Mouse (Mus musculus): ENCODE measurements around the gene Cyp2t4. TPM values are rescaled to one million over a fixed set of nuclear protein-coding genes. Genes with fewer than 3 reads are reported as not detected.

Gene Cyp2t4
- not detected for total RNA-seq (2021)

DNA sequence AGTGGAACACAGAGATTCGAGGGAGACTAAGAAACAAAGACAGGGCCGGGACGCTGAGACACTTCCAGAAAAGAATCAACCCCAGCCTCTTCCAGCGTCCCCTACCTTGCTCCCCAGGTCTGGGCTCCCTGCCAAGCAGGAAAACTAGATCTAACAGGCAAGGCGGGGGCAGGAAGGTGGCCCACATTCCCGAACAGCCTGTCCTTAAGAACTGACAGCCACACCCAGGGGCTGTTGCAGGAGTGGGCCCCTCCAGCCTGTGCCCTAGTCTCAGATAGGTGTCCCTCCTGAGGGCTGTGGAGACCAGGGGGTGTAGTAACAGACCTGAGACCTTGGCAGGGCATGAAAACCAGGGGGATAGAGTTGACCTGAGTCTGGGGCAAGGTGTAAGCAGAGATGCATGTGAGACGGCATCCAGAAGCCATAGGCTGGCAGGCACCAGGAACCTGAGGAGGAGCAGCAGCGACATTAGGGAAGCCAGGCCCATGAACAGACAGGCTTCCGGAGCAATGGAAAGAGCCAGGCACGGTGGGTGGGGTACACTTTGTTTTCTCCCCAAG is at the start of gene Cyp2t4:
Gene Cyp2t4 (plus strand): TSS at position 510 of the 560 bp plus-strand sequence.
- intact Hi-C loops (cut with DNase I), result no loop called here
- peak in 1 of 2 experiments; percentile 30 for DNase-seq

DNA sequence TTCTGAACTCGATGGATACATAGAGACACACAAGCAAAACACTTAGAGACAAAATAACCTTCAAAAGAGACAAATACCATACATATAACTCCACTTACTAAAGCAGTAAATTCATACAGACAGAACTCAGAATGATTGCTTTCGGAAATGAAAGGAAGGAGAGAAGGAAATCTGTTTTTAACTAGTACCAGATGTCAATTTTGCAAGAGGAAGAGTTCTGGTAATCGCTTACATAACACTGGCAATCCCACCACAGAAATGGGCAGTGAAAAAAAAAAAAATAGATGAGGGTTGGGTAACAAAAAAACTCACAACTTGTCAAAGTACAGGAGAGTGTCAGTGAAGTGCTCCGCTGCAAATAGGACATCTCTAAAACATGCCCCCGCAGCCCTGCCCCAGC is 48.6 kb upstream of the Cyp2t4 start:
- intact Hi-C loops (cut with DNase I), result no loop called here

DNA sequence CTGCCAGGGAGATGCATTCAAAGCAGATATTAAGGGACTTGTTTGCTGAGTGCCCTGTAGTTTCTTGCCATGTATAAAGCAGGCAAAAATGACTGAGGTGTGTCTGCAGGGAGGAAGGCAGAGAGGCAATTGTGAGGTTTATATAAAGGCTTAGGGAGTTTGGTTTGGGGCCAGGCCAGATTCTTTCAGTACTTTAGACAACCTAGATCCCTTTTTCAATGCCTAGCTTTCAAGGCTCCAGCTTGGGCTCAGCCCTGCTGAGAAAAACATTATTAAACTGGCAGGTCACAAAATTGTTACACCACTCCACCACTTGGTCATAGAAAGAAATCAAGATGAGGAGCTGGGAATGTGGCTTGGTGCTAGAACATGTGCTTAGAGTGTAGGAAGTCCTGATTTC is 43.2 kb upstream of the Cyp2t4 start:
- intact Hi-C loops (cut with DNase I), result no loop called here
- no peak for DNase-seq

More for the DNA sequence above, 48.6 kb upstream of the Cyp2t4 start:
- DNase-seq, result no peak

GRCm38 (mm10) chr7:27111038-27111437 is 42.5 kb upstream of the Cyp2t4 start:
- intact Hi-C loops (cut with DNase I), result no loop called here
- DNase-seq, result no peak

DNA sequence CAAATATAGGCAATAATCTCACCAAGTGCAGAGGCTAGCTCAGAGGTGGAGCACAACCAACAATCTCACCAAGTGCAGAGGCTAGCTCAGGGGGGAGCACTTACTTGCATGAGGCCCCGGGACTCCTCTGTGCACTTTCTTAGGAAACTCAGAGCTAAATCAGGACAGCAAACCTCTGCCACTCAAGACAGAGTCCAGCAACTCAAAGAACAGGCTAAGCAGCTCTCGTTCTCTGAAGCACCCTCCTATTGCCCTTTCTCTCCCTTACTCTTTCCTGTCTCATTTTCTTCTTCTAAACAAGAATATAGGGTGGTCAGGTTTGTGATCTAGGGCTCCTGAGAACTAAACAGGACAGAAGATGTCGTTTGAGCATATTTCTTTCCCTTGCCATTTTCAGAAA is 41.5 kb upstream of the Cyp2t4 start:
- no peak for DNase-seq
- intact Hi-C loops (cut with DNase I), result no loop called here

DNA sequence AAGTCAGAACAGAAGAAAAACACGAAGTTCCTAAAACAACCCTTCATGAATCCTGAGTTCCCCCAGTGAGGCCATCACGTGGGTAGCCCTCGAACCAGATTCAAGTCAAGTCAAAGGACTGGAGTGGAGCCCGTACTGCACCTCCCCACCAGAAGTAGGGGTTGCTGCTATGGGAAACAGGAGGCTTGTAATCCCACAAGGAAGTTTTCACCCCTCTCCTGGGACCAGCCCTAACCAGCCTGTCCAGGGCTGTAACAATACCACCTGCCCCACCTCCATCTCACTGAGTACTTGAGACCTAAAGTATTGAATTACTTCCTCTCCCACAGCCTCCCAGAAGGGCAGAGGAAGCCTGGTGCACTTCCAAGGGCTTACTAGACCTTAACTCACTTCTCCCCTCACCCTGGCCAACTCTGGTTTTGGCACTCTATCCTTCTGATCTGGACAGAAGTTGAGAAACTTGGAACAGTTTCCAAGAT is 35.4 kb upstream of the Cyp2t4 start:
- intact Hi-C loops (cut with DNase I), result no loop called here
- peak; percentile 7 to 12 for DNase-seq

DNA sequence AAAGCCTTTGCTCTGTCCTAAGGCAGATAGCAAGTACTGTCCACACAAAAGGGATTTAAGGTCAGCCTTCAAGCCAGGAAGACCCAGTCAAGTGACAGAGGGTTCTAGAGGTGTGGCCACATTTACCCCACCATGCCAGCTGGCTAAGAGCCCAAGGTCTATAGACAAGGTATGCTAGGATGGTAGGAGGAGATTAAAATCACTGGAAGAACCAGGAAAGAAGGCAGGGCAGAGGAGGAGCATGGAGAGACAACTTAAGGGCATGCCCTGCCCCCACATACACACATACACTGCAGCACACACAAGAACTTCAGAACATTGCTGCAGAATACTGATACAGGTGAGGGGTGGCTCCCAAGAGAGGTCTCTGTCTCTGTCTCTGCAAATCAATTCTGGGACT is 33.8 kb upstream of the Cyp2t4 start, which contains the start of gene Cyp2f2:
Gene Cyp2f2 (plus strand): TSS at position 234 of the 400 bp plus-strand sequence.
- intact Hi-C loops (cut with DNase I), result loop anchor here (5.0 to 10.0 kb wide), 2 partner anchors 362 to 1265 kb away; partner anchors contain the start of gene Cyp2b19
- no peak for DNase-seq

DNA sequence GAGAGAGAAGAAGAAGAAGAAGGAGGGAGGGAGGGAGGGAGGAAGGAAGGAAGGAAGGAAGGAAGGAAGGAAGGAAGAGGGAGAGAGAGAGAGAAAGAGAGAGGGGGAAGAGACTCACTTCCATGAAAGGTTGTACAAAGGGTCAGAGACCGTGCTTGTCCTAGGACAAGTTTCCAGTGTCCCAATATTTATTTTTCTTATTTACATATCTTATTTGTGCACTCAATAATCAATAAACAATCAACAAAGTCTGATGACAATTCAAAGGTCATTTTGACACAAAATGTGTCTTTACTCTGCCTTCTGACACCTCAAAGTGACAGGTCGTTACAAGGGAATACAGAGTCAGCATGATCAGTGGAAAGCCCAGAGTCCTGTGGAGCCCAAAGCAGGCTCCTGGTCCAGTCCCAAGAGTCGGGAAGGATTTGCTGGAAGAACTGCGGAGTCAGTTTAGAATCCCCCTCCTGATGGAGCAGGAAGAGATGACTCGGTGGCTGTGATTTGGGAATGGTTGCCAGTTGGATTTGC is 29.1 kb upstream of the Cyp2t4 start:
- intact Hi-C loops (cut with DNase I), result loop anchor here (5.0 to 10.0 kb wide), 2 partner anchors 367 to 1270 kb away; partner anchors contain the start of gene Cyp2b19

DNA sequence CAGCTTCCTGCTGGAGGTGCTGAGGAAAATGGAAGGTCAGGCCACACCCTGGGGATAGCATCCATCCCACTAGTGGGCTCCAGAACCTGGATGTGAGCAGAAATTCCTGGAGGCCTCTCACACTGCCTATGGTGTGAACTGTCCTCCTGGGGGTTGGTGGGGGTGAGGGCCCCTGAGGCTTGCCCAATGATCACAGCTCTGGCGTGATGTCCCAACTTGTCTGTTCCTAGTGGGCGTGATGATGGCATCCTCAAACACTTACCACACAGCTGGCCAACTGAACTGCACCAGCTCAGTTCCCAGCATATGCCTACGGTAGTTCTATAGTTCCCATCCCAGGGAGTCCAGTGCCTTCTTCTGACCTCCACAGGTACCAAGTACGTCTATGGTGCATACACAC is 28.5 kb upstream of the Cyp2t4 start:
- no peak for DNase-seq
- intact Hi-C loops (cut with DNase I), result loop anchor here (5.0 to 10.0 kb wide), 2 partner anchors 368 to 1270 kb away; partner anchors contain the start of gene Cyp2b19

More for the DNA sequence above, 29.1 kb upstream of the Cyp2t4 start:
- DNase-seq, result no peak

GRCm38 (mm10) chr7:27128162-27128561 is 25.4 kb upstream of the Cyp2t4 start:
- intact Hi-C loops (cut with DNase I), result loop anchor here (10.0 kb wide), 1 partner anchor 1273 kb away; no protein-coding TSS in a partner anchor
- peak; percentile 40 to 41 for DNase-seq

- DNase-seq, result no peak
- intact Hi-C loops (cut with DNase I), result loop anchor here (10.0 kb wide), 1 partner anchor 1274 kb away; no protein-coding TSS in a partner anchor
These were observed 24.6 kb upstream of the Cyp2t4 start for GRCm38 (mm10) chr7:27128946-27129345.

GRCm38 (mm10) chr7:27129811-27130210 is 23.7 kb upstream of the Cyp2t4 start:
- no peak for DNase-seq
- intact Hi-C loops (cut with DNase I), result loop anchor here (10.0 kb wide), 1 partner anchor 1275 kb away; no protein-coding TSS in a partner anchor

DNA sequence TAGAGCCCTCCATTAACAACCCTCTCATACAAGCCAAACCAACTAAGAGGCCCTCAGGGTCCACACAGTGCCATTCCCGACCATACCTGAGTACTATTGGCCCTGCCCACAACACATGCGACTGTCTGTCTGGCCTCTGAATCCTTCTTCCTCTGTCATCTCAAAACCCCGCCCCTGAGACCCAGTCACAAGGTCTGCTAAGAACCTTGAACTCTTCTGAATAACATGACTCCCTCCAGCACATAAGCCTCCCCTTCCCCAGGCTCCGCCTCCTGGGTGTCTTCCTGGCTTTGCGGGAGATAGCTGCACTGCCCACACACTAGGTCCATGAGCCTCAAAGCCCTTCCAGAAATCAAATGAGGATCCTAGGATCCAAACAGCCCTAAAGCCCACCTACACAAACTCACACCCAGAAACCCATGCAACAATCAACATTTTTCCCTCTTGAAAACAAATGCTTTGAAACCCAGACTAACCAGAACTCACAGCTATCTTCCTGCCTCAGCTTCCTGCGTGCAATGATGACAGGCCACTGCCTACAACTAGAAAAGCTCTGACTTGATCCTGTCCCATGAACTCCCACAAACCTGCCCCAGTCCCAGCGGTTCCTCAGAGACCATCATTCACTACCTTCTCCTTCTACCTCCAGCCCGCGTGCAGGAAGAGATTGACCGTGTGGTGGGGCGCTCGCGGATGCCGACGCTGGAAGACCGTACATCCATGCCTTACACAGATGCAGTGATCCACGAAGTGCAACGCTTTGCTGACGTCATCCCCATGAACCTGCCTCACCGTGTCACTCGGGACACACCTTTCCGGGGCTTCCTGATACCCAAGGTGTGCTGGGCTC is 22.8 kb upstream of the Cyp2t4 start:
- no peak for DNase-seq
- intact Hi-C loops (cut with DNase I), result no loop called here

GRCm38 (mm10) chr7:27131387-27131786 is 22.1 kb upstream of the Cyp2t4 start:
- no peak for DNase-seq
- intact Hi-C loops (cut with DNase I), result no loop called here

- intact Hi-C loops (cut with DNase I), result loop anchor here (1.0 to 2.0 kb wide), 2 partner anchors 144 to 153 kb away; no protein-coding TSS in a partner anchor
- peak; percentile 43 to 76 for DNase-seq
These were observed 20.9 kb upstream of the Cyp2t4 start for GRCm38 (mm10) chr7:27132588-27132987.

- intact Hi-C loops (cut with DNase I), result loop anchor here (2.0 kb wide), 1 partner anchor 144 kb away; no protein-coding TSS in a partner anchor
- DNase-seq, result peak; percentile 14 to 26
These were observed 20.4 kb upstream of the Cyp2t4 start for GRCm38 (mm10) chr7:27133156-27133555.

DNA sequence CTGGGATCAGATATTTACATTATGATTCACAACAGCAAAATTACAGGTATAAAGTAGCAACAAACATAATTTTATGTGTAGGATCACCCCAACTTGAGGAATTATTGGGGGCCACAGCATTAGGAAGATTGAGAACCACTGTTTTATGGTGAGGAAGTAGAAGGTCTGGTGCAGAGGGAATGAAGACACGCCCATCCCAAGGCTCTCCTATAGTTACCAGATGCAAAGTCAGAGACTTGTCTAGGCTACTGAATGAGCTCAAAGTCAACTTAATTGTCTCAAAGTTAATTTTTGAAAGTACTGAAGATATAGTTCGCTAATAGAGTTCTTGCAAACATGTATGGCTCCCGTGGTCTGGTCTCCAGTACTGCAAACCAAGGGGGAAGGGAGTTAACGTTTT is 19.8 kb upstream of the Cyp2t4 start:
- intact Hi-C loops (cut with DNase I), result loop anchor here (2.0 kb wide), 1 partner anchor 143 kb away; no protein-coding TSS in a partner anchor
- DNase-seq, result no peak

GRCm38 (mm10) chr7:27136410-27136996 is 17.0 kb upstream of the Cyp2t4 start:
- no peak for DNase-seq
- intact Hi-C loops (cut with DNase I), result no loop called here

- intact Hi-C loops (cut with DNase I), result no loop called here
These were observed 2.5 kb downstream of the Cyp2t4 start for GRCm38 (mm10) chr7:27156005-27156404.

DNA sequence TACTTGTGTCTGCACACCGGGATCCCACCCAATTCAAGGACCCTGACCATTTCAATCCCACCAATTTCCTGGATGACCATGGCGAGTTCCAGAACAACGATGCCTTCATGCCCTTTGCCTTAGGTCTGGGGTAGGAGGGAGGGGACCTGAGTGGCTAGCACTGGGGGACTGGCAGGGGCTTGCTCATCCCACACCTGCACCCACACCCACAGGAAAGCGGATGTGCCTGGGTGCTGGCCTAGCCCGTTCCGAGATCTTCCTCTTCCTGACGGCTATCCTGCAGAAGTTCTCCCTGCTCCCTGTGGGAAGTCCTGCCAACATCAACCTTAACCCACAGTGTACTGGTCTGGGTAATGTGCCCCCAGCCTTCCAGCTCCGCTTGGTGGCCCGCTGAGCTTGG is 4.7 kb downstream of the Cyp2t4 start:
- no peak for DNase-seq
- intact Hi-C loops (cut with DNase I), result no loop called here

More at GRCm38 (mm10) chr7:27156005-27156404, 2.5 kb downstream of the Cyp2t4 start:
- no peak for DNase-seq
